29 mouse cellular contexts compared by ENCODE assay signal in genomic region chr2:43248671-43249070, GRCm38 (mm10).
DNase-seq lines count a peak whose midpoint lies in the region; ATAC-seq and TF ChIP-seq lines count a peak whose summit lies in the region.
"Had no signal": no experiment of that assay in that cellular context is flagged by ENCODE, and none has a peak within 500 bp of the region (broad histone marks: within the 10 kb centered on the region; RNA-seq: fewer than 3 reads in every experiment).

No protein-coding gene starts in this region.

- no peaks in the 10 kb centered on the region for H3K4me1 ChIP-seq in cerebellum, adult 2 months (ENCODE audit: control insufficient read depth, insufficient read depth, low read length)
- H3K4me1 ChIP-seq in forebrain, embryonic 15.5 days, result no peaks in the 10 kb centered on the region
- no peaks in the 10 kb centered on the region for H3K4me1 ChIP-seq in forebrain, embryonic 11.5 days (replicated peaks; ENCODE audit: control insufficient read depth, insufficient read depth, low read length)
- H3K4me1 ChIP-seq in midbrain, postnatal 0 days (ENCODE audit: insufficient read depth, low read length), result no peaks in the 10 kb centered on the region
- no peaks in the 10 kb centered on the region for H3K4me1 ChIP-seq in midbrain, embryonic 16.5 days (ENCODE audit: control insufficient read depth, insufficient read depth, low read length)
- no peaks in the 10 kb centered on the region for H3K4me1 ChIP-seq in forebrain, postnatal 0 days (ENCODE audit: insufficient read depth)
- H3K4me1 ChIP-seq: embryonic facial prominence, embryonic 12.5 days; embryonic facial prominence, embryonic 15.5 days; heart, embryonic 10.5 days; heart, embryonic 13.5 days; hindbrain, embryonic 12.5 days had no signal

- H3K36me3 ChIP-seq in forebrain, embryonic 15.5 days, result no peaks in the 10 kb centered on the region
- H3K36me3 ChIP-seq in forebrain, embryonic 11.5 days (ENCODE audit: control insufficient read depth, insufficient read depth, low read length), result no peaks in the 10 kb centered on the region
- H3K36me3 ChIP-seq in midbrain, postnatal 0 days (ENCODE audit: insufficient read depth, low read length), result no peaks in the 10 kb centered on the region
- no peaks in the 10 kb centered on the region for H3K36me3 ChIP-seq in midbrain, embryonic 16.5 days (ENCODE audit: control insufficient read depth, insufficient read depth, low read length)
- no peaks in the 10 kb centered on the region for H3K36me3 ChIP-seq in forebrain, postnatal 0 days (ENCODE audit: insufficient read depth)
- H3K36me3 ChIP-seq: embryonic facial prominence, embryonic 12.5 days; embryonic facial prominence, embryonic 15.5 days; G1E; heart, embryonic 10.5 days; heart, embryonic 13.5 days; hindbrain, embryonic 12.5 days had no signal

- ATAC-seq in forebrain, embryonic 15.5 days (replicated peaks), result peak; percentile 60; the same call in 1 of the 2 replicates
- no peak for ATAC-seq in forebrain, embryonic 11.5 days (replicated peaks; ENCODE audit: low FRiP score)
- ATAC-seq in midbrain, postnatal 0 days (ENCODE audit: low FRiP score), result no peak
- no peak for ATAC-seq in midbrain, embryonic 16.5 days
- no peak for ATAC-seq in forebrain, postnatal 0 days
- ATAC-seq: hindbrain, embryonic 16.5 days; inflammation-experienced regulatory T-cells, adult 6 months; intestine, embryonic 16.5 days; Patski had no signal

- 24% methylated on average over 2 of the region's 2 CpGs for WGBS in cerebellum, adult 2 months
- 45% methylated on average over 2 of the region's 2 CpGs for WGBS in forebrain, embryonic 15.5 days
- WGBS in forebrain, embryonic 11.5 days, result 67% methylated on average over 2 of the region's 2 CpGs
- 62% methylated on average over 2 of the region's 2 CpGs for WGBS in midbrain, postnatal 0 days
- 66% methylated on average over 2 of the region's 2 CpGs for WGBS in midbrain, embryonic 16.5 days
- WGBS in forebrain, postnatal 0 days, result 39% methylated on average over 2 of the region's 2 CpGs

- no peak overlapping the region for H3K4me3 ChIP-seq in cerebellum, adult 2 months (replicated peaks; ENCODE audit: insufficient read depth, low read depth, low read length)
- H3K4me3 ChIP-seq in forebrain, embryonic 15.5 days, result no peak overlapping the region
- H3K4me3 ChIP-seq in forebrain, embryonic 11.5 days (ENCODE audit: low read depth, low read length), result no peak overlapping the region
- H3K4me3 ChIP-seq in midbrain, postnatal 0 days (ENCODE audit: low read depth, low read length), result no peak overlapping the region
- H3K4me3 ChIP-seq in midbrain, embryonic 16.5 days (ENCODE audit: low read depth, low read length), result no peak overlapping the region
- no peak overlapping the region for H3K4me3 ChIP-seq in forebrain, postnatal 0 days (ENCODE audit: low read depth, low read length)
- H3K4me3 ChIP-seq: embryonic facial prominence, embryonic 12.5 days; embryonic facial prominence, embryonic 15.5 days; heart, adult 2 months; heart, embryonic 10.5 days; heart, embryonic 13.5 days; hindbrain, embryonic 12.5 days had no signal

- no peak overlapping the region for H3K27ac ChIP-seq in cerebellum, adult 2 months (ENCODE audit: insufficient read depth, low read length)
- peak overlapping the region; percentile 34; the same call in 1 of the 2 replicates for H3K27ac ChIP-seq in forebrain, embryonic 15.5 days (replicated peaks)
- no peak overlapping the region for H3K27ac ChIP-seq in forebrain, embryonic 11.5 days (ENCODE audit: low read depth, low read length)
- H3K27ac ChIP-seq in midbrain, postnatal 0 days (ENCODE audit: low read depth, low read length), result no peak overlapping the region
- H3K27ac ChIP-seq in midbrain, embryonic 16.5 days (ENCODE audit: low read length), result no peak overlapping the region
- H3K27ac ChIP-seq in forebrain, postnatal 0 days (ENCODE audit: low read depth, low read length), result no peak overlapping the region
- H3K27ac ChIP-seq: embryonic facial prominence, embryonic 12.5 days; embryonic facial prominence, embryonic 15.5 days; heart, adult 2 months; heart, embryonic 10.5 days; heart, embryonic 13.5 days; hindbrain, embryonic 12.5 days had no signal

- H3K4me2 ChIP-seq in forebrain, embryonic 15.5 days (replicated peaks), result no peak overlapping the region
- H3K4me2 ChIP-seq in forebrain, embryonic 11.5 days (ENCODE audit: low read depth, low read length, severe bottlenecking), result no peak overlapping the region
- H3K4me2 ChIP-seq in midbrain, postnatal 0 days (ENCODE audit: low read depth, low read length, poor library complexity, severe bottlenecking), result no peak overlapping the region
- H3K4me2 ChIP-seq in midbrain, embryonic 16.5 days (ENCODE audit: low read length), result no peak overlapping the region
- no peak overlapping the region for H3K4me2 ChIP-seq in forebrain, postnatal 0 days (ENCODE audit: low read depth)
- H3K4me2 ChIP-seq: embryonic facial prominence, embryonic 12.5 days; embryonic facial prominence, embryonic 15.5 days; heart, embryonic 13.5 days; hindbrain, embryonic 12.5 days had no signal

- peak; percentile 11 to 51 for DNase-seq in cerebellum, postnatal 14 days
- DNase-seq in cerebellum, adult 2 months, result no peak
- DNase-seq in forebrain, embryonic 11.5 days (ENCODE audit: low spot score), result no peak
- peak; percentile 58 for DNase-seq in midbrain, postnatal 0 days (ENCODE audit: low spot score)
- DNase-seq in forebrain, postnatal 0 days, result peak; percentile 26
- no peak for DNase-seq in thymus, postnatal 14 days
- DNase-seq: adrenal gland, adult 2 months; adrenal gland, postnatal 14 days; B cell, adult 2 months; cerebellum, adult 18-20 months; cerebellum, adult 9-11 months; gastrocnemius, postnatal 10 days; gastrocnemius, postnatal 36 days; heart, adult 2 months; kidney, adult 18-20 months; kidney, adult 9 months had no signal

- no peak for TF ChIP-seq POLR2A in cerebellum, adult 2 months (IDR thresholded peaks at IDR 0.05; ENCODE audit: borderline replicate concordance, insufficient read depth, low read length)

- H3K9ac ChIP-seq in forebrain, embryonic 15.5 days (replicated peaks), result no peak overlapping the region
- H3K9ac ChIP-seq in forebrain, embryonic 11.5 days (ENCODE audit: low read length), result no peak overlapping the region
- H3K9ac ChIP-seq in midbrain, postnatal 0 days (replicated peaks; ENCODE audit: low read length, poor library complexity, severe bottlenecking), result no peak overlapping the region
- H3K9ac ChIP-seq in midbrain, embryonic 16.5 days (ENCODE audit: low read depth, low read length), result no peak overlapping the region
- H3K9ac ChIP-seq in forebrain, postnatal 0 days, result no peak overlapping the region
- H3K9ac ChIP-seq: embryonic facial prominence, embryonic 12.5 days; embryonic facial prominence, embryonic 15.5 days; heart, embryonic 13.5 days; hindbrain, embryonic 12.5 days had no signal

- no peaks in the 10 kb centered on the region for H3K27me3 ChIP-seq in cerebellum, adult 2 months (ENCODE audit: control insufficient read depth, insufficient read depth, low read length)
- no peaks in the 10 kb centered on the region for H3K27me3 ChIP-seq in forebrain, embryonic 15.5 days
- no peaks in the 10 kb centered on the region for H3K27me3 ChIP-seq in forebrain, embryonic 11.5 days (ENCODE audit: control insufficient read depth, insufficient read depth, low read length)
- H3K27me3 ChIP-seq in midbrain, postnatal 0 days (ENCODE audit: insufficient read depth, low read length), result no peaks in the 10 kb centered on the region
- H3K27me3 ChIP-seq in midbrain, embryonic 16.5 days (ENCODE audit: control insufficient read depth, insufficient read depth, low read depth, low read length), result no peaks in the 10 kb centered on the region
- no peaks in the 10 kb centered on the region for H3K27me3 ChIP-seq in forebrain, postnatal 0 days (ENCODE audit: insufficient read depth, low read length)
- H3K27me3 ChIP-seq: CH12.LX; embryonic facial prominence, embryonic 12.5 days; embryonic facial prominence, embryonic 15.5 days; heart, embryonic 13.5 days; hindbrain, embryonic 12.5 days; Patski had no signal

- TF ChIP-seq CTCF in cerebellum, adult 2 months (IDR thresholded peaks at IDR 0.05; ENCODE audit: borderline replicate concordance, insufficient read depth, low read depth, low read length), result no peak
- TF ChIP-seq CTCF in midbrain, postnatal 0 days (IDR thresholded peaks at IDR 0.05), result no peak
- TF ChIP-seq CTCF in forebrain, postnatal 0 days (IDR thresholded peaks at IDR 0.05; ENCODE audit: low read depth), result no peak

- no peaks in the 10 kb centered on the region for H3K9me3 ChIP-seq in forebrain, embryonic 15.5 days
- no peaks in the 10 kb centered on the region for H3K9me3 ChIP-seq in forebrain, embryonic 11.5 days (ENCODE audit: control insufficient read depth, low read length)
- H3K9me3 ChIP-seq in midbrain, postnatal 0 days (ENCODE audit: low read length), result no peaks in the 10 kb centered on the region
- no peaks in the 10 kb centered on the region for H3K9me3 ChIP-seq in midbrain, embryonic 16.5 days (replicated peaks; ENCODE audit: control insufficient read depth, low read length, poor library complexity, severe bottlenecking)
- no peaks in the 10 kb centered on the region for H3K9me3 ChIP-seq in forebrain, postnatal 0 days (ENCODE audit: low read length)
- H3K9me3 ChIP-seq: embryonic facial prominence, embryonic 12.5 days; embryonic facial prominence, embryonic 15.5 days; G1E; heart, embryonic 10.5 days; heart, embryonic 13.5 days; hindbrain, embryonic 12.5 days had no signal

Comparison
In these comparisons a context has a peak if more than half of its experiments do, and no peak if none do; other contexts are left out.
1. DNase-seq: peak in cerebellum, postnatal 14 days (2 of 2), midbrain, postnatal 0 days (single experiment) and forebrain, postnatal 0 days (single experiment); none in cerebellum, adult 2 months (0 of 2), forebrain, embryonic 11.5 days (single experiment) and thymus, postnatal 14 days (single experiment).